Mouse (Mus musculus): Measurements from ENCODE around the gene Tmem211.

The Tmem211 gene

GRCm38 (mm10) chr5:113226632-113227102, at the start of gene Tmem211:
Gene Tmem211, plus strand, starts transcription at chr5:113226909.
- peak; percentile 69 for DNase-seq (ENCODE audit: low spot score)

GRCm38 (mm10) chr5:113179451-113179842, 47.3 kb upstream of the Tmem211 start:
- no peak for DNase-seq (ENCODE audit: low spot score)

GRCm38 (mm10) chr5:113179843-113180682, 46.6 kb upstream of the Tmem211 start:
- DNase-seq (ENCODE audit: low spot score): peak; percentile 82

- no peak for DNase-seq (ENCODE audit: low spot score)
Measured at GRCm38 (mm10) chr5:113180755-113181154, 46.0 kb upstream of the Tmem211 start.

GRCm38 (mm10) chr5:113181441-113181840, 45.3 kb upstream of the Tmem211 start:
- no peak for DNase-seq (ENCODE audit: low spot score)

GRCm38 (mm10) chr5:113190558-113190957, 36.2 kb upstream of the Tmem211 start:
- DNase-seq (ENCODE audit: low spot score): no peak

- no peak for DNase-seq (ENCODE audit: low spot score)
Measured at GRCm38 (mm10) chr5:113191901-113192300, 34.8 kb upstream of the Tmem211 start.

GRCm38 (mm10) chr5:113193762-113194161, 32.9 kb upstream of the Tmem211 start:
- no peak for DNase-seq (ENCODE audit: low spot score)

- no peak for DNase-seq (ENCODE audit: low spot score)
Measured at GRCm38 (mm10) chr5:113195451-113195850, 31.3 kb upstream of the Tmem211 start.

- no peak for DNase-seq (ENCODE audit: low spot score)
Measured at GRCm38 (mm10) chr5:113195907-113196306, 30.8 kb upstream of the Tmem211 start.

- DNase-seq (ENCODE audit: low spot score): peak; percentile 69
Measured at GRCm38 (mm10) chr5:113196916-113197794, 29.6 kb upstream of the Tmem211 start.

- no peak for DNase-seq (ENCODE audit: low spot score)
Measured at GRCm38 (mm10) chr5:113199126-113199771, 27.5 kb upstream of the Tmem211 start.

- DNase-seq (ENCODE audit: low spot score): no peak
Measured at GRCm38 (mm10) chr5:113199772-113200134, 27.0 kb upstream of the Tmem211 start.

GRCm38 (mm10) chr5:113204193-113204592, 22.5 kb upstream of the Tmem211 start:
- no peak for DNase-seq (ENCODE audit: low spot score)

GRCm38 (mm10) chr5:113206670-113207352, 19.9 kb upstream of the Tmem211 start:
- DNase-seq (ENCODE audit: low spot score): no peak

GRCm38 (mm10) chr5:113208048-113208447, 18.7 kb upstream of the Tmem211 start:
- DNase-seq (ENCODE audit: low spot score): peak; percentile 56

- peak; percentile 73 for DNase-seq (ENCODE audit: low spot score)
Measured at GRCm38 (mm10) chr5:113208622-113209400, 17.9 kb upstream of the Tmem211 start.

GRCm38 (mm10) chr5:113209401-113209750, 17.3 kb upstream of the Tmem211 start:
- no peak for DNase-seq (ENCODE audit: low spot score)

GRCm38 (mm10) chr5:113209898-113210297, 16.8 kb upstream of the Tmem211 start:
- DNase-seq (ENCODE audit: low spot score): no peak

GRCm38 (mm10) chr5:113210314-113210713, 16.4 kb upstream of the Tmem211 start:
- no peak for DNase-seq (ENCODE audit: low spot score)

Data from testis, postnatal 14 days (tissue).